Mouse (Mus musculus): ENCODE results near the gene Ralgds. TPM values are rescaled to one million over a fixed set of nuclear protein-coding genes. Genes with fewer than 3 reads are reported as not detected.

The Ralgds gene
- total and polyA plus RNA-seq, 2 experiments from 2014 or later = 76.8 to 266 TPM

DNA sequence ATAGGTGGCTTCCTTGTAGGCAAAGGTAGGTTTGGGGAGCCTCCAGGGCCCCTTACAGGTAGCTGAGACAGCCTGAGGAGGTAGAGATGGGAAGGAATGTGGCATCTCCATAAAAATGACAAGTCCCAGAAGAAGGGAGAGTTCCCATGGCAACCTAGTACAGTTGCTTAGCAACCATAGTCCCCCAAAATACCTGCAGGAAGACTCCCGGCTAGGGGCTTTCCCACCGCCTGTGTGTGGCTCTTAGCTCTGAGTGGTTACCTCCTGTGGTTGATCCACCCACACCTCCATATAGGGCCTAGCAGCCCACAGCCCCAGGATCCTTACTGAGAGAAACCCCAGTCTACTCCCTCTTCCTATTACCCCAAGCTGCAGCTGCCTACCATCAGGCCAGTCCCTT is 5.3 kb downstream of the Ralgds start:
- Histone ChIP-seq H3K9ac (replicated peaks; ENCODE audit: low read length) (no peak overlapping the region), H3K27me3 (ENCODE audit: insufficient read depth, low read length) (no peaks in the 10 kb centered on the region), H3K9me3 (ENCODE audit: low read length) (no peaks in the 10 kb centered on the region), H3K4me2 (ENCODE audit: low read depth, low read length) (0 out of 2 replicates have a peak overlapping the region, but pooled peaks have one; percentile 1), H3K27ac (peak overlapping the region; percentile 52; the same call in 1 of the 2 replicates), H3K4me3 (ENCODE audit: low read length) (no peak overlapping the region), H3K4me1 (ENCODE audit: insufficient read depth, low read length) (peaks cover 53% of the 10 kb centered on the region), H3K36me3 (ENCODE audit: insufficient read depth, low read length) (no peaks in the 10 kb centered on the region)
- ATAC-seq (no peak), DNase-seq (ENCODE audit: low spot score) (peak; percentile 70)
- WGBS = 28% methylated on average over 2 of the region's 2 CpGs
- no peak for TF ChIP-seq CTCF (IDR thresholded peaks at IDR 0.05; ENCODE audit: low read depth)

GRCm38 (mm10) chr2:28520581-28520980 is 7.7 kb downstream of the Ralgds start:
- Histone ChIP-seq H3K9me3 (ENCODE audit: low read length) (no peaks in the 10 kb centered on the region), H3K4me3 (ENCODE audit: low read length) (no peak overlapping the region), H3K4me2 (ENCODE audit: low read depth, low read length) (no peak overlapping the region), H3K27ac (peak overlapping the region; percentile 75; the same call in 1 of the 2 replicates), H3K27me3 (ENCODE audit: insufficient read depth, low read length) (no peaks in the 10 kb centered on the region), H3K4me1 (ENCODE audit: insufficient read depth, low read length) (peaks cover 50% of the 10 kb centered on the region), H3K9ac (replicated peaks; ENCODE audit: low read length) (peak overlapping the region; percentile 25), H3K36me3 (ENCODE audit: insufficient read depth, low read length) (no peaks in the 10 kb centered on the region)
- DNase-seq (ENCODE audit: low spot score) (no peak), ATAC-seq (no peak)
- WGBS = 39% methylated on average over 5 of the region's 5 CpGs
- TF ChIP-seq CTCF (IDR thresholded peaks at IDR 0.05; ENCODE audit: low read depth) = no peak

DNA sequence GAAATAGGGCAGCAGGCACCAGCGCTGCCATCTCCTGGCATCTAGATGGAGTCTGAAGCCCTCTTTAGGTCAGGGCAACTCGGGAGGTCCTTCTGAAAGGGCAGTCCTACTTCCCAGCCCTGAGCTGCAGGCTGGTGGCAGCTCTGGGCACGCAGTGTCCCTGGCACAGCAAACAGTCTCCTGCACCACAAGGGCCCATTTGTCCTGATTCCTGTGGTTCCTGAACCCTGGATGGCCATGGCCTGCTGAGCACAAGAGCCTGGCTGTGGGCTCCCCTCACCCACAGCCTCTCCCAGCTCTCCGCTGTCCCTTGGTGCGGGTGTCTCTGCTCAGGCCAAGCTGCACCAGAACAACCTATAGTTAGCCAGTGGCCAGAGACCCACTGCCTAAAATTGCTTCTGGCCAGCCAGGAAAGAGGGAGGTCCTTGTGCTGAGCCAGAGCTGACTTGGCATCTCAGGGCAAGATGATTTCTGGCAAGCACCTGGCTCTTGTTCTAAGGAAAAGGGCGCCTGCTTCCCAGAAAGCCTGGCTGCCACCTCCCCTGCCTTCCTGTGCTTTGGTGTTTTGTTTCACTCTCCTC is 8.7 kb downstream of the Ralgds start:
- H3K27ac ChIP-seq = peak overlapping the region; percentile 75
- peak; percentile 69 for ATAC-seq
- no peak for TF ChIP-seq CTCF (IDR thresholded peaks at IDR 0.05; ENCODE audit: low read depth)
- 55% methylated on average over 6 of the region's 6 CpGs for WGBS
- no peaks in the 10 kb centered on the region for H3K27me3 ChIP-seq (ENCODE audit: insufficient read depth, low read length)
- H3K4me3 ChIP-seq (ENCODE audit: low read length) = no peak overlapping the region
- no peak overlapping the region for H3K4me2 ChIP-seq (ENCODE audit: low read depth, low read length)
- DNase-seq (ENCODE audit: low spot score) = peak; percentile 72
- H3K9ac ChIP-seq (replicated peaks; ENCODE audit: low read length) = no peak overlapping the region
- peaks cover 46% of the 10 kb centered on the region for H3K4me1 ChIP-seq (ENCODE audit: insufficient read depth, low read length)
- no peaks in the 10 kb centered on the region for H3K36me3 ChIP-seq (ENCODE audit: insufficient read depth, low read length)
- no peaks in the 10 kb centered on the region for H3K9me3 ChIP-seq (ENCODE audit: low read length)

GRCm38 (mm10) chr2:28522166-28522565 is 9.2 kb downstream of the Ralgds start:
- Histone ChIP-seq H3K27me3 (ENCODE audit: insufficient read depth, low read length) (no peaks in the 10 kb centered on the region), H3K9ac (replicated peaks; ENCODE audit: low read length) (no peak overlapping the region; the same call in 1 of the 2 replicates), H3K4me2 (ENCODE audit: low read depth, low read length) (no peak overlapping the region), H3K4me1 (ENCODE audit: insufficient read depth, low read length) (peaks cover 44% of the 10 kb centered on the region), H3K9me3 (ENCODE audit: low read length) (no peaks in the 10 kb centered on the region), H3K27ac (peak overlapping the region; percentile 75), H3K4me3 (ENCODE audit: low read length) (no peak overlapping the region), H3K36me3 (ENCODE audit: insufficient read depth, low read length) (no peaks in the 10 kb centered on the region)
- 62% methylated on average over 4 of the region's 4 CpGs for WGBS
- DNase-seq (ENCODE audit: low spot score) (no peak), ATAC-seq (no peak)
- TF ChIP-seq CTCF (IDR thresholded peaks at IDR 0.05; ENCODE audit: low read depth) = no peak

DNA sequence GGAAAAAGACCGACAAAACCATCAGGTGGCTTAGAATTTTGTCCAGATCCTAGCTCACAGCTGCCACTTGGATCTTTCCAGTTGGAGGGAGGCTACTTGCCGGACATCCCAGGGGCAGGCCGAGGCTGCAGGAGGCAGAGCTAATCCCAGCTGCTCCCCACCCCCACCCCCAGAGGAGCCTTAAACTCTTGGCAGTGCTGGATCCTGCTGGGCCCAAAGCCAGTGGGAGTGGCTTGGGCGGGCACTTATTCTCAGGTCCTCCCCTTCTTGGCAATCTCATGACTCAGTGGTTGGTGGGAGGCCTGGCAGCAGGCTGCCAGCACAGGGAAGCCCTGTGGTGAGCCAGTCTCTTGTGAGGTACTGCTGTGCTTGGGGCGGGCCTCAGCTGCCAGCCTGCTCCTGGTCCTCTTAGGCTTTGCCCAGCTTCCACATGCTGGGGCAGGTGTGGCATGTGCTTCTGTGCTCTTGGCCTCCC is 10.8 kb downstream of the Ralgds start:
- Histone ChIP-seq H3K27ac (peak overlapping the region; percentile 70), H3K4me2 (ENCODE audit: low read depth, low read length) (no peak overlapping the region), H3K27me3 (ENCODE audit: insufficient read depth, low read length) (no peaks in the 10 kb centered on the region), H3K36me3 (ENCODE audit: insufficient read depth, low read length) (no peaks in the 10 kb centered on the region), H3K4me3 (ENCODE audit: low read length) (no peak overlapping the region), H3K9me3 (ENCODE audit: low read length) (no peaks in the 10 kb centered on the region), H3K4me1 (ENCODE audit: insufficient read depth, low read length) (peaks cover 46% of the 10 kb centered on the region), H3K9ac (replicated peaks; ENCODE audit: low read length) (no peak overlapping the region; the same call in 1 of the 2 replicates)
- peak; percentile 92 for DNase-seq (ENCODE audit: low spot score)
- 0 out of 2 replicates have a peak, but pooled peaks have one; percentile 3 for TF ChIP-seq CTCF (IDR thresholded peaks at IDR 0.05; ENCODE audit: low read depth)
- peak; percentile 85 for ATAC-seq
- 5% methylated on average over 5 of the region's 5 CpGs for WGBS

GRCm38 (mm10) chr2:28524406-28524805 is 11.5 kb downstream of the Ralgds start:
- H3K9ac ChIP-seq (replicated peaks; ENCODE audit: low read length) = no peak overlapping the region
- 79% methylated on average over 10 of the region's 10 CpGs for WGBS
- no peak for ATAC-seq
- no peaks in the 10 kb centered on the region for H3K9me3 ChIP-seq (ENCODE audit: low read length)
- peaks cover 48% of the 10 kb centered on the region for H3K4me1 ChIP-seq (ENCODE audit: insufficient read depth, low read length)
- TF ChIP-seq CTCF (IDR thresholded peaks at IDR 0.05; ENCODE audit: low read depth) = no peak
- no peak for DNase-seq (ENCODE audit: low spot score)
- no peak overlapping the region for H3K4me3 ChIP-seq (ENCODE audit: low read length)
- no peaks in the 10 kb centered on the region for H3K27me3 ChIP-seq (ENCODE audit: insufficient read depth, low read length)
- H3K36me3 ChIP-seq (ENCODE audit: insufficient read depth, low read length) = no peaks in the 10 kb centered on the region
- peak overlapping the region; percentile 70; the same call in 1 of the 2 replicates for H3K27ac ChIP-seq
- no peak overlapping the region for H3K4me2 ChIP-seq (ENCODE audit: low read depth, low read length)

All from hindbrain, postnatal 0 days (tissue).